Mouse (Mus musculus): Measurements from ENCODE around the gene Olfr881. TPM values are rescaled to one million over a fixed set of nuclear protein-coding genes. Genes with fewer than 3 reads are reported as not detected.

Gene Olfr881
- polyA plus RNA-seq (2017; shearing (Covaris generic)), result not detected

GRCm38 (mm10) chr9:37991525-37991924 lies at the start of gene Olfr881:
TSS of gene Olfr881 (plus strand) at chr9:37991825.

GRCm38 (mm10) chr9:38025508-38025907 lies 33.9 kb downstream of the Olfr881 start, which contains the start of gene Olfr883:
TSS of gene Olfr883 (plus strand) at chr9:38025808.

Other genes starting within 250 kb of the Olfr881 start
- not detected for gene Olfr874, start 246.7 kb upstream of the Olfr881 start, polyA plus RNA-seq (2017; shearing (Covaris generic))
- gene Olfr875, start 220.0 kb upstream of the Olfr881 start, polyA plus RNA-seq (2017; shearing (Covaris generic)), result not detected
- not detected for gene Olfr876, start 188.8 kb upstream of the Olfr881 start, polyA plus RNA-seq (2017; shearing (Covaris generic))
- gene Olfr877, start 137.6 kb upstream of the Olfr881 start, polyA plus RNA-seq (2017; shearing (Covaris generic)), result not detected
- not detected for gene Olfr145, start 95.1 kb upstream of the Olfr881 start, polyA plus RNA-seq (2017; shearing (Covaris generic))
- gene Olfr878, start 74.0 kb upstream of the Olfr881 start, polyA plus RNA-seq (2017; shearing (Covaris generic)), result not detected
- not detected for gene Olfr883, start 34.0 kb downstream of the Olfr881 start, polyA plus RNA-seq (2017; shearing (Covaris generic))
- gene Olfr884, start 54.7 kb downstream of the Olfr881 start, polyA plus RNA-seq (2017; shearing (Covaris generic)), result not detected
- gene Olfr885, start 69.5 kb downstream of the Olfr881 start, polyA plus RNA-seq (2017; shearing (Covaris generic)), result not detected
- gene Olfr887, start 92.2 kb downstream of the Olfr881 start, polyA plus RNA-seq (2017; shearing (Covaris generic)), result not detected
- gene Olfr888, start 116.3 kb downstream of the Olfr881 start, polyA plus RNA-seq (2017; shearing (Covaris generic)), result not detected
- not detected for gene Olfr889, start 123.4 kb downstream of the Olfr881 start, polyA plus RNA-seq (2017; shearing (Covaris generic))
- not detected for gene Olfr890, start 150.7 kb downstream of the Olfr881 start, polyA plus RNA-seq (2017; shearing (Covaris generic))
- gene Olfr891, start 189.0 kb downstream of the Olfr881 start, polyA plus RNA-seq (2017; shearing (Covaris generic)), result not detected
- gene Olfr893, start 216.5 kb downstream of the Olfr881 start, polyA plus RNA-seq (2017; shearing (Covaris generic)), result not detected
- not detected for gene Olfr894, start 226.2 kb downstream of the Olfr881 start, polyA plus RNA-seq (2017; shearing (Covaris generic))